Mouse (Mus musculus): ENCODE measurements around the gene Rcbtb1.

GRCm38 (mm10) chr14:59230331-59230966, 29.4 kb downstream of the Rcbtb1 start:
- TF ChIP-seq CTCF (IDR thresholded peaks at IDR 0.05; ENCODE audit: control insufficient read depth, insufficient read depth, insufficient replicate concordance, low read depth, low read length): no peak
- no peak for TF ChIP-seq POLR2A (IDR thresholded peaks at IDR 0.05; ENCODE audit: control insufficient read depth, low read depth, low read length)

Measured in testis, adult 2 months (tissue).